Mouse (Mus musculus) midbrain, postnatal 0 days (tissue): ENCODE results near the gene Clcnka. TPM values are rescaled to one million over a fixed set of nuclear protein-coding genes. Genes with fewer than 3 reads are reported as not detected.

ENCODE experiments used
- ATAC-seq: fragments of 200-750 bp; cut with Nextera tagmentation; 2 replicates; pipeline ENCODE4 v1.8.0; 2017; ENCODE audit warnings: moderate number of reproducible peaks, mild to moderate bottlenecking, moderate TSS enrichment, moderate library complexity; ENCODE audit not compliant: low FRiP score
- DNase-seq: peaks from one replicate; pipeline ENCODE4 v3.0.0-alpha.2; 2015; ENCODE audit warnings: low spot score
- H3K27ac ChIP-seq: fragments of 300-500 bp; sonication (generic); 2 replicates; pipeline ENCODE4 v1.5.1; 2014; ENCODE audit warnings: low read depth, mild to moderate bottlenecking, low read length, mixed read lengths
- H3K27me3 ChIP-seq: fragments of 300-500 bp; sonication (generic); 2 replicates; pipeline ENCODE4 v1.6.1; 2014; ENCODE audit warnings: low read length, control low read depth, mixed read lengths; ENCODE audit not compliant: insufficient read depth
- H3K36me3 ChIP-seq: fragments of 300-500 bp; sonication (generic); 2 replicates; pipeline ENCODE4 v1.6.1; 2014; ENCODE audit warnings: low read length, control low read depth, mixed read lengths; ENCODE audit not compliant: insufficient read depth
- H3K4me1 ChIP-seq: fragments of 300-500 bp; sonication (generic); 2 replicates; pipeline ENCODE4 v1.6.1; 2014; ENCODE audit warnings: mild to moderate bottlenecking, control low read depth, antibody characterized with exemption, low read length, mixed read lengths; ENCODE audit not compliant: insufficient read depth
- H3K4me2 ChIP-seq: fragments of 300-500 bp; sonication (generic); 2 replicates; pipeline ENCODE4 v1.6.1; 2014; ENCODE audit warnings: low read depth, mild to moderate bottlenecking, low read length, mixed read lengths; ENCODE audit not compliant: poor library complexity, severe bottlenecking
- H3K4me3 ChIP-seq: fragments of 300-500 bp; sonication (generic); 2 replicates; pipeline ENCODE4 v1.5.1; 2014; ENCODE audit warnings: low read depth, mild to moderate bottlenecking, low read length, moderate library complexity
- H3K9ac ChIP-seq: fragments of 300-500 bp; sonication (generic); replicated peaks from 2 replicates; pipeline ENCODE4 v1.6.1; 2014; ENCODE audit warnings: mild to moderate bottlenecking, low read length, moderate library complexity, mixed read lengths; ENCODE audit not compliant: poor library complexity, severe bottlenecking
- H3K9me3 ChIP-seq: fragments of 300-500 bp; sonication (generic); 2 replicates; pipeline ENCODE4 v1.6.1; 2016; ENCODE audit warnings: low read length, control low read depth
- CTCF ChIP-seq: IDR thresholded peaks from 2 replicates; pipeline ENCODE4 v1.5.1; 2016; ENCODE audit warnings: antibody characterized with exemption, mild to moderate bottlenecking
- WGBS: fragments of 180-500 bp; shearing (Covaris S2); extraction: QIAGEN DNeasy Blood & Tissue Kit; methylation state at CpG from one replicate; pipeline ENCODE4 v1.1.7; 2014; 5-methylcytosine and 5-hydroxymethylcytosine counted together
- polyA plus RNA-seq: library from polyadenylated mRNA; unstranded; fragments of >200 nt; fragmentation: Nextera tagmentation; extraction: Ambion mirVana; gene quantifications from 2 replicates; pipeline ENCODE4 v1.2.1, GENCODE M21; 2015
- total RNA-seq: library from RNA; depleted of rRNA; stranded (reverse); fragments of >200 nt; gene quantifications from 2 replicates; pipeline ENCODE4 v1.2.3, GENCODE M21; 2014

Gene Clcnka
- total and polyA plus RNA-seq, 2 experiments from 2014 or later: 0.12 TPM; not detected in 1

- no peak overlapping the region for H3K4me3 ChIP-seq
- H3K27me3 ChIP-seq: 0 out of 2 replicates have a peak, but pooled peaks cover 4% of the 10 kb centered on the region
- peak; percentile 62 for TF ChIP-seq CTCF
- ATAC-seq (no peak), DNase-seq (no peak)
- H3K36me3 ChIP-seq: no peaks in the 10 kb centered on the region
- H3K4me1 ChIP-seq: no peaks in the 10 kb centered on the region
- no peak overlapping the region for H3K4me2 ChIP-seq
- no peak overlapping the region for H3K27ac ChIP-seq
- no peak overlapping the region for H3K9ac ChIP-seq
- WGBS: 50% methylated on average over 9 of the region's 9 CpGs
- no peaks in the 10 kb centered on the region for H3K9me3 ChIP-seq
Measured at GRCm38 (mm10) chr4:141429847-141430246, 31.3 kb upstream of the Clcnka start.

- Histone ChIP-seq H3K4me1 (no peaks in the 10 kb centered on the region), H3K9ac (no peak overlapping the region), H3K27ac (no peak overlapping the region), H3K27me3 (0 out of 2 replicates have a peak, but pooled peaks cover 4% of the 10 kb centered on the region), H3K4me3 (no peak overlapping the region), H3K9me3 (no peaks in the 10 kb centered on the region), H3K4me2 (no peak overlapping the region), H3K36me3 (no peaks in the 10 kb centered on the region)
- 83% methylated on average over 6 of the region's 6 CpGs for WGBS
- ATAC-seq: no peak
- TF ChIP-seq CTCF: no peak
- DNase-seq: no peak
Measured at GRCm38 (mm10) chr4:141429381-141429780, 30.9 kb upstream of the Clcnka start.

GRCm38 (mm10) chr4:141427921-141428320 is 29.4 kb upstream of the Clcnka start:
- ATAC-seq (no peak), DNase-seq (no peak)
- no peaks in the 10 kb centered on the region for H3K9me3 ChIP-seq
- H3K27me3 ChIP-seq: no peaks in the 10 kb centered on the region
- TF ChIP-seq CTCF: no peak
- H3K4me2 ChIP-seq: no peak overlapping the region
- no peak overlapping the region for H3K4me3 ChIP-seq
- WGBS: 83% methylated on average over 13 of the region's 13 CpGs
- H3K27ac ChIP-seq: no peak overlapping the region
- H3K9ac ChIP-seq: no peak overlapping the region
- H3K36me3 ChIP-seq: no peaks in the 10 kb centered on the region
- no peaks in the 10 kb centered on the region for H3K4me1 ChIP-seq

- TF ChIP-seq CTCF: no peak
- 78% methylated on average over 10 of the region's 10 CpGs for WGBS
- Histone ChIP-seq H3K9me3 (no peaks in the 10 kb centered on the region), H3K4me3 (peak overlapping the region; percentile 52; the same call in 1 of the 2 replicates), H3K9ac (no peak overlapping the region), H3K4me2 (peak overlapping the region; percentile 78), H3K4me1 (no peaks in the 10 kb centered on the region), H3K27me3 (no peaks in the 10 kb centered on the region), H3K36me3 (no peaks in the 10 kb centered on the region), H3K27ac (0 out of 2 replicates have a peak overlapping the region, but pooled peaks have one; percentile 6)
- ATAC-seq (no peak), DNase-seq (no peak)
Measured at GRCm38 (mm10) chr4:141426796-141427745, 28.5 kb upstream of the Clcnka start.

- H3K4me3 ChIP-seq: peak overlapping the region; percentile 52
- H3K4me1 ChIP-seq: no peaks in the 10 kb centered on the region
- peak; percentile 23; the same call in 1 of the 2 replicates for TF ChIP-seq CTCF
- peak; percentile 90 for ATAC-seq
- peak overlapping the region; percentile 78 for H3K4me2 ChIP-seq
- H3K9me3 ChIP-seq: no peaks in the 10 kb centered on the region
- no peaks in the 10 kb centered on the region for H3K27me3 ChIP-seq
- peak overlapping the region; percentile 77 for H3K9ac ChIP-seq
- H3K27ac ChIP-seq: peak overlapping the region; percentile 62
- WGBS: 4% methylated on average over 32 of the region's 36 CpGs
- peak; percentile 83 for DNase-seq
- no peaks in the 10 kb centered on the region for H3K36me3 ChIP-seq
Measured at GRCm38 (mm10) chr4:141425484-141426479, 27.3 kb upstream of the Clcnka start.
